Mouse (Mus musculus): ENCODE data around the gene Prss27.
"Not testable (repeated sequence)": the region's sequence is repeated elsewhere in the genome, so short reads cannot be mapped to it uniquely, and the experiment has no call there.

Gene Prss27

DNA sequence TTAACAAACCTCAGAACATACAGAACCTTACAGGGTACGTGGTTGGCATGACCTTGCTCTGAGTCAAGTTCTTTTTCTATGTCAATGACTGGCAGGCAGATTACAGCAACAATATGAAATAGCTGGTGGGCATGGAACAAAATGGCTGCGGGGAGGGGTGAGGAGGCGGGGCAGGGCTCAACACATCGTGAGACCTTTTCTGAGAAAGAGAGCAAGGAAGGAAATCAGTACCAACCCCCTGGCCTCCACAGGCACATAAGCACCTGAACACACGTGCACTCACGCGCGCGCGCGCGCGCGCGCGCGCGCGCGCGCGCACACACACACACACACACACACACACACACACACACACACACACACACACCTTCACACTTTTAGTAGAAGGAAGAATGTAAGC lies 7.4 kb upstream of the Prss27 start:
- DNase-seq (ENCODE audit: extremely low spot score, low spot score) = no peak

DNA sequence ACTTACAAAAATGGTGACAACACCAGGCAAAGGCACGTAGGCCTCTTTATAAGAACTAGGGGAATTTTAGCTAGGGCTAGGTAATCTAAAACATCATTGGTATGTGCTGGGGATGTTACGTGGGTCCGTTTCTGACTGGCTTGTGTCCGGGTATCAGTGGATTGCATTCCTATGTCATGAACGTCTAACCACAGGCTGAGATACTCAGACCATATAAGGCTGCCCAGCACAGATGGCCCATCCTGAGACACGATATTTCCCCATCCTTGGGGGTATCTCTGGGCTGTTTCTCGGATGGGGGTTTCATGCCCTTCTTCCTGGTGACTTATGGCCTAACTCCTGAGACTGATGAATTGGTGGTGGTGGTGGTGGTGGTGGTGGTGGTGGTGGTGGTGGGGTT lies 2.9 kb upstream of the Prss27 start:
- DNase-seq (ENCODE audit: extremely low spot score, low spot score) = no peak

DNA sequence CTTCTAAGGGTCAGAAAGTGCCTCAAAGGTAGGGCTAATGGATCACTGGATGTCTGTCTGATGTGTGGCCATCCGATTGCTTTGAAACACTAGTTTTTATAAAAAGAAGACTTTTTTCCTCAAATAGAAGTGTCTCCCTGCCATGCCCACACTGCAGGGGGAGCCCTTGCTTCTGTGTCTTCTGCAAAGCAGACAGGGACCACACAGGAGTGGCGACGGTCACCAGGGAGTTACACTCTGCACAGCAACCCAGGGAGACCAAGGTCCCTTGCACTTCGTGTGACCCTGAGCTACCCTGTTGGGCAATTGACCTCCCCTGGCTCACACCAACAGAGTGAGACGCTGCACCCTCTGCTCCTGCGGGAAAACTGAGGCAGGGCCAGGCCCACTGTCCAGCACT lies 990 bp upstream of the Prss27 start:
- DNase-seq (ENCODE audit: extremely low spot score, low spot score) = no peak

DNA sequence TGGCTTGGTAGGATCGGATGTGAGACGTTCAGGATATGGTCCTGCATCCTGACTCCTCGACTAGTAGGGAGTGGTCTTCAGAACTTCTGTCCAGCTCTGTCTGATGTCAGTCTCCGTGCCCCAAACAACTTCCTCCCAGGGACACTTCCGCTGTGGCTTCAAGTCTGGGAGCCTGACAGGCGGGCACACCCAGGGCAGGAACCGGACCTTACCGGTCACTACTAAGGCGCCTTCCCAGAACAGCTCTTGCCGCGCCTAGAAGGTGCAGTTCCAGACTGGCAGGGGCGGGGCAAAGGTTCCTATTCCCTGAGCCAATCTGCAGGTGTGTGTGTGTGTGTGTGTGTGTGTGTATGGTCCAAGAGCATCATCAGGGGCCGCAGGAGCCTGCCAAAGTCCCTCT lies 584 bp upstream of the Prss27 start:
- no peak for DNase-seq (ENCODE audit: extremely low spot score, low spot score)

DNA sequence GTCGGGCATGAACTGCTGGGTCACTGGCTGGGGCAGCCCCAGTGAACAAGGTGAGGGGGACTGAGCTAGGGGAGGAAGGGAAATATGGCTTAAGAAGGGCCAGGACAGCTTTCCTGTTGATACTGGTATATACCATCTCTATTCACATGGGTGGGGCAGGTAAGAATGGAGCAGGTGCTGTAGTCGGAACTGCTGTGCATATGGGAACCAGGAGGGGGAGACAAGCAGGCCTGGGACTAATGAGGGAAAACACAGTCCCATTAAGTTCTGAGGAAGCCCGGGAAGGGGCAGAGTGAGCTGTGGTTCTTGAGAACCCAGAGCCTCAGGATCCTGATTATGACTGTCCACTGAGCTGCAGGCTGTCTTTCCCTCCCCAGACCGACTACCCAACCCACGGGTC lies 6.5 kb downstream of the Prss27 start:
- no peak for DNase-seq (ENCODE audit: extremely low spot score, low spot score)

DNA sequence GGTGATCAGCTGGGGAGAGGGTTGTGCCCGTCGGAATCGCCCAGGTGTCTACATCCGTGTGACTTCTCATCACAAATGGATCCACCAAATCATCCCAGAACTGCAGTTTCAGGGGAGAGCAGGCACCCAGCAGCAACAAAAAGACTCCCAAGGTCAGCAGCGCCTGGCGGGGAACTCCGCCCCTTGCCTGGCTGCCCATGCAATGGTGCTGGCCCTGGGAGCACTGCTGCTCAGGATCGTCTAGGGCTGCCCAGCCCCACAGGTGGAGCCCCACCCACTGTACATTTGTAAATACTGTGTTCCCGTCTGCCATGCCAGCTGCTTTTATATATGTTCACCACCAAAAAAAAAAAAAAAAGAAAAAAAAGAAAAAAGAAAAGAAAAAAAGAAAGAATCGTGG lies 7.7 kb downstream of the Prss27 start:
- DNase-seq (ENCODE audit: extremely low spot score, low spot score) = no peak

DNA sequence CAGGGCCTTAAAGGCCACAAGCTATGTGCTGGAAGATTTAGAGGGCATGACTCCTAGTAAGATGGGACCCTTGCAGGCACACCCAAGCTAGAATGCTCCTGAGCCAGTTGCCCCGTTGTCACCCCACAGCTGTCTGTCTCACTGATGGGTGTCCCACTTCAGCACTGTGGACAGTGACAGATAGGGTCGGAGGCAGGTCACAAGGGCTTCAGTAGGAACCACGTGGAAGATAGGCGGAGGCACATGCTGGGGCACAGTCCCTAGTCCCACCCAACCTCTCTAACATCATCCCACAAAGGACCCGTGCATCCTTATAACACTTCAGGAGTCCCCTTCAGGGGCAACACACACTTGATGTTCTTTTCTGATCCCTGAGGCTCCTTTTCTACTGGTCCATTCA lies 8.1 kb downstream of the Prss27 start:
- no peak for DNase-seq (ENCODE audit: extremely low spot score, low spot score)

DNA sequence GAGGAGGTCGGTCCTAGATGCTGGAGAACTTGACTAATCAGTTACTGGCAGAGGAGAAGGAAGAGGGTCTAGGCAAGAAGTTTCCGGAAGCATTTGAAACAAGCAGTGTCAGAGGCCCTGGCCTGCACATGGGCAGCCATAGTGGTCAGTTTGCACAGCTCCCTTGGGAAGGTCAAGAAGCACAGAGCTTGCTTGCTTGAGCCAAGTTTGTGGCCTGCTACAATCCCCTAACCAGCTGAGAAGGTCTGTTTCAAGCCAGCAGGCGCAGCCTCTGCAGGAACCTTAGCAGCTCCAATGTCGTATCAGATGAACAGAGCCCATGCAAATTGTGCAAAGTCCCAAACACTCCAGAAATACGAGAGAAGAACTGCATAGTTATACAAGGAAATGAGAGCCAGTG lies 10.1 kb downstream of the Prss27 start:
- DNase-seq (ENCODE audit: extremely low spot score, low spot score) = no peak

DNA sequence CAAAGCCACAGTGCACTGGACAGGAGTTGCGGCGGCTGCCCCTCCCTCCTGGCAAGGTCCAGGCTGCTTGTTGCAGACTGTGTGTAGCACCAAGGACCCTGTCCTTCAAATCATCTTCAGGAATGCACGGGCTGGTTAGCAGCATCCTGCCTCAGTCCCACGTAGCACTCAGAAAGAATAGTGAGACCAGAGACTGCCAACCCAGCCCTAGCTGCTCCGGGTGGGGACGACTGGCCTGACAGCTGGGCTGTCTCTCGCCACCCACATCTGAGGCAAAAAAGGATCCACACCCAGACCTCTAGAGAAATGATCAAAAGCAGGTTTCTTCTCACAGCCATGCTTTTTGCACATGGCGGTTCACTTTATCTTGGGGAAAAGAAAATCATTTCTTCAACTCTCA lies 11.1 kb downstream of the Prss27 start:
- DNase-seq (ENCODE audit: extremely low spot score, low spot score) = no peak

DNA sequence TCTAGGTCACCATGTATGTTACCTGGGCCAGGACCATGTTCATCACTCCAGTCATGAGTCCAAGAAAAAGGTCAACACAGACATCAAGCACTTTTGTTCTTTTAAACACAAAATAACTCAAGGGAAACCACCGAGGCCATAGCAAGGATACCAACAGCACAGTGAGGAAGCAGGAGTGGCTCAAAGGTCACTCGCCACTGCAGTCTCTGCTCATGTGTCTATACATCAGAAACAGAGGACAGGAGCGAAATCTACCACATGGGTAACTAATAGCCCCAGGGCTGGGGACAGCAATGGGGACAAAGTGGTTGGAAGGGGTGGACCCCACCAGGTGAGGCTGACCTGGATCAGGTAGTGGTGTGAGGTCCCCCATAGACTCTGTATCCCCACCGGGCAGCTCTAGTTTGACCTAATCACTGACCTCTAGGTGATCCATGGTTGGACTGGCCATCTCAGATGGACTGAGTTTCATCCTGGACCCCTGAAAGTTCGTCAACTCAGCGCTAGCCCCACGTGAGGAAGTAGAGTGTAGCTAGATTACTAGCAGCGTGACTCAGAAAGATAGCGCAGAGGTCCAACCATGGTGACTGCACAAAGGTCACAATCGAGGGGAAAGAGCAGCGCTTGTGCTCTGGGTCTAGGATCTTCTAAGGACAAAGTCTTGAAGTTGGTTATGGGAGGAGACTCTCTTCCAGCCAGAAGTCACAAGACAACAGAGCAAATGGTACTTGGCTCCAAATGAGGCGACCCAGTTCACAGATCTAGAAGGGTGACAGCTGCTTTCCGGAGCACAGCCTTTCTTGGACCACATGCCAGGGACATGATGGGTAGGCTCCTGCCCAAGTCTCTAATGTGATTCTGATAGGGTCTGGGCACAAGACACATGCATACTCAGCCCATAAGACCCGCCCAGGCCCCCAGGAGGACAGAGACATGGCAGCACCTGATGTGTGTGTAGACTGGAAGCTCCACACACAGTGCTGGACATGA lies 19.0 kb downstream of the Prss27 start:
- no peak for DNase-seq (ENCODE audit: extremely low spot score, low spot score)

DNA sequence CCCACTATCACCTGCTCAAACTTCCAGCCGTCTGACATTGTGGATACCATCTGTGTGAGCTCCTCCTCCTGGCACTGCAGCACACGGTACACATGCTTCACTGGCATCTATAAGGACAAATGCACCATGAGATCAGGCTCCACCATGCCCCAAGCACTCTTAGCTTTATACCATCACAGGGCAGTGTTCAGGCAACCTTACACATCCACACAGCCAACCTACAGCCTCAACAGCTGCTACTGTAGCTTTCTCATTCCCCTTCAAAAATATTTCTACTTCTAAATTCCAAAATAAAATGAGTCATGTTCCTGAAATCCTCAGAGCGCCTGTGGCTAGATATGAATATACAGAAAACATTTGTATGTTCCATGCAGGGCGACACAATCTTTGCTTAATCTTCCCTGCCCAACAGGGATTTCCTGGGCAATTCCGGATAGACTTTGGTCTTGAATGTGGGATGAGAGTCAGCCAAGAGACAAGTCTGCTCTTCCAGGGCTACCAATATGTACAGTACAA lies 19.8 kb downstream of the Prss27 start:
- no peak for DNase-seq (ENCODE audit: extremely low spot score, low spot score)

DNA sequence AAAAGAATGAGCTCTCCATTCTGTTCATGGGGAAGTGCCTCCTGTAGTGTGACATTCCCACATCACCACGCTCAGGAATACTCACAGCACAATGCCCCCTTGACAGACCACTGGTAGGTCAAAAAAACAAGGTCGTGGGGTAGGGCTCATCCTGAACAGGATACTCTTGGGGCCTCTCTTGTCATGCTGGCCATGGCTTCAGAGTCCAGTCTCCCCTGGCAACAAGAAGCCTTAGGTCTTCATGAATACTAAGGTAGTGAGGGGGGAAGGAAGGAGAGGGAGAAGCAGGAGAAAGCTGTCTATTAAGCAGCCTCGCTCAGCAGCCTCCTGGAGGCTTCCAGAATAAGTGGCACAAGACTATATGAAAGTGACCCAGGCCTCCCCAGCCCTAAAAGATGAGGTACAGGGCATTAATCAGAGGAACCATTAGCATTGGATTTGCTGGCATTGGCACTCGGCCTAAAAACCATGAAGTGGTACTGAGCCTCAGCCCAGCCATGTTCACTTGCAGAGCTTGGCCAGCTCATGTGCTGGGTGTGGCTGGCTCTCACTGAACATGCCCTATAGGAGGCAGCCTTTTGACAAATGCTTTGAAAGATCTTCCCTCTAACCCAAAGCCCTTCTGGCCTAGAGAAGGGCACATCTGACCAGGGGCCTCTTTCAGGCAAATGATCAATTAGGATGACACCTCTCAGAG lies 24.7 kb downstream of the Prss27 start:
- DNase-seq (ENCODE audit: extremely low spot score, low spot score) = no peak

DNA sequence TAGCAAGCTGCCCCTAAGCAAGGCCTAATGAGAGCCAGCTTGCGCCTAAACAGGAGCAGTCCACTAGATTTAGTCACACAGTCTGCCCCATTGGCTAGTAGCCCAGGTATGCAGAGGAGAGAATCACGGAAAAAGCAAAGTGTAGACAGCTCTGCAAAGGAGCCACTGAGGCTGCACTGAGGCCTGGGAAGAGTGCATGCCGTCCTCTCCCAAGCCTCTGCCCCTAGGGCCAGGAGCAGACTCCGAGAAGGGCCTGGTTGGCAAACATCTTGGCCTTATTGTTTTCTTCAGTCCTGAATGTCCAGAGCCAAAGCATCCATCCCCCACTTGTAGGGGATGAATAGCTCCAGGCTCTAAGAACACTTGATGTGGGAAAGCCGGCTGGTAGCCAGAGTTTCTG lies 30.3 kb downstream of the Prss27 start:
- no peak for DNase-seq (ENCODE audit: extremely low spot score, low spot score)

DNA sequence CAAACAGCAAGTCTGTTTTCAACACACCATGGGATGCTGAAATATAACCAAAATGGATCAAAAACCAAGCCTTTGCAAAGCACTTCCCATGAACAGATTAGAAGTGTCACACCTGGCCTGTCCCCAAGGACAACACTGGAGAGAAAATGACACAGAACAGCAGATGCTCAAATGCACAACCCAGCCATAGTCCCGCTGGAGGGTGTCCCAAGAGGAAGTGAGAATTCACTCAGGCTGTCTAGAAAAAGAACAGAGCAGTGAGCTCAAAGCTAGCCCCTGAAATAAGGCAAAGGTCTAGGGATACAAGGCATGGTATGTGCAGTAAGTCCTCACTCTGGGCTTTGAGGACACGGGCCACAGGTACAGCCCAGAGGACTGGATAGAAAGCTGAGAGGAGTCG lies 31.6 kb downstream of the Prss27 start:
- no peak for DNase-seq (ENCODE audit: extremely low spot score, low spot score)

DNA sequence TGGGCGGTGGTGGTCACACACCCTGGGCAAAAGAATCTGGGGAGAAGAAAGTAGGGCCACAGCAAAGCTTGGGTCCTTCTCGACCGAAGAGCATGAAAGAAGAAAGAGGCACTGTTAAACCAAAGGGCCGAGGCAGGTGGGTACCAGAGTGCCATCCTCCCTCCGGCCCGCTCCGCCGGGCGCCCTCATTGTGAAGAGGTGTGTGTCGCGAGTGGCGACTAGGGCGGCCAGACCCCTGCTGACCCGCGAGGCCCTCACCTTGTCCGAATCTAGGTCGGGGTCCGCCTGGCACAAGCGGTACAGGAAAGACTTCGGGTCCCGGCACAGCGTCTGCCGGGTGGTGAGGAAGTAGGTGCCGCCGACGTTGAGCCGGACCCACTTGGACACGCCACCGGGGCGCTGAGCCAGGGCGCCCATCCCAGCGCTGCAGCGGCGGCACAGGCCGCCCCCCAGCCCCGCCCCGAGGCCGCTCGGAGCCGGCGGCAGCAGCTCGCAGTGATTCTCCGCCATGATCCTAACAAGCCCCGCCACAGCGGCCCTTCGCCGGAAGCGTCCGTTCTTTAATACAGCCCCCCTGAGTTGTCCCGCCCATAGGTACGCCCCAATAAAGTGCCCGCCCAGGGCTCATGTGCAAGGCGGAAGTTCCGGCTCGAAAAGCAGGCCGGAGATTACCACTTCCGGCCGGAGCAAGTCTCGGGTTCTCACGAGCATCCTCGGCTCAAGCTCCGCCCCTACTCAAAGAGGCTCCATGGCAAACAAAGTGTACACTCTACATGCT lies 35.2 kb downstream of the Prss27 start, which contains the start of gene Kctd5:
Gene Kctd5, minus strand, starts transcription at position 567 of the 778 bp plus-strand sequence.
- peak; percentile 97 for DNase-seq (ENCODE audit: extremely low spot score, low spot score)

DNA sequence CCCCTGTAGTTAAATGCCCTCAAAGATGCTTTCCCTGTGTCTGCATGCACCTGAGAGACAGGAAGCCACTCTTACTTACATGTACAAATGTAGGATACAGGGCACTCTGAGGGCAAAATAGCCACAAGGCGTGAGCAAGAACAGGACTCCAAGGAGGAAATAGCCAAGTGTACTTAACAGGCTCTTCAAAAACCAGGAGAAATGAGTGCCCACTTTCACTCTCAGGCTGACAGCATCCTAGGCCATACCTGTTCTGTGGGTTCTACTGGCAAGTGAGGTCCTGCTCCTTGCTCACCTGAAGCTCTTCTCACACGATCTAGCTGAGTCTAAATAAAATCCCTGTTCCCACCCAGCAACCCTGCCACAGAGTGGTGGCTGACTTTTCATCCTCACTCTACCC lies 39.2 kb downstream of the Prss27 start:
- no peak for DNase-seq (ENCODE audit: extremely low spot score, low spot score)

DNA sequence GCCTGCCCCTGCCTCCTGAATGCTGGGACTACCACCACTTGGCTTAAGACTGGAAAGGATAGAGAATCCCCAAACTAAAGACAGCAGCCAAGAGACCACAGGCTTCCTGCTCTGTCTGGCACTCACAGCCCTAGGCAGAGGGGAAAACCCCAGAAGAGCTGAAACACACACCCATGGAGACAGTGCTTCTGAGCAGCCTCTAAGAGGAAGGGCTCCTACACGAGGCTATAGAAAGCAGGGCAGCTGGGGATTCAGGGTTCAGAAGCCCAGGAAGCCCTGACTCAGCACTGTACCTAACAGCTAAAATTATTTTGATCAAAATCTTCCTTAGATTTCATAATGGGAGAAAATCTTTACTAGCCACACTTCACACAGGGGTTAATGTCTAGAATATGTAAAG lies 46.6 kb downstream of the Prss27 start:
- no peak for DNase-seq (ENCODE audit: extremely low spot score, low spot score)

DNA sequence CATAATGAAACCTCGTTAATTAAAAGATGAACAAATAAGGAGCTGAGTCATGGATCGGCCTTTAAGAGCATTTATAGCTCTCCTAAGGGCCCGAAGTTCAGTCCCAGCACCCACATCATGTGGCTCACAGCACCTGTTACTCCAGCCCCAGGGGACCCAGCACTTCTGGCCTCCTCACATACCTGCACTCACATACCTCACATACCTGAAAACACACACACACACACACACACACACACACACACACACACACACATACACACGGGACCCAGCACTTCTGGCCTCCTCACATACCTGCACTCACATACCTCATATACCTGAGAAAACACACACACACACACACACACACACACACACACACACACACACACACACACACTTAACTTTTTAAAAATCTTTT lies 48.5 kb downstream of the Prss27 start:
- not testable (repeated sequence) for DNase-seq (ENCODE audit: extremely low spot score, low spot score)

DNA sequence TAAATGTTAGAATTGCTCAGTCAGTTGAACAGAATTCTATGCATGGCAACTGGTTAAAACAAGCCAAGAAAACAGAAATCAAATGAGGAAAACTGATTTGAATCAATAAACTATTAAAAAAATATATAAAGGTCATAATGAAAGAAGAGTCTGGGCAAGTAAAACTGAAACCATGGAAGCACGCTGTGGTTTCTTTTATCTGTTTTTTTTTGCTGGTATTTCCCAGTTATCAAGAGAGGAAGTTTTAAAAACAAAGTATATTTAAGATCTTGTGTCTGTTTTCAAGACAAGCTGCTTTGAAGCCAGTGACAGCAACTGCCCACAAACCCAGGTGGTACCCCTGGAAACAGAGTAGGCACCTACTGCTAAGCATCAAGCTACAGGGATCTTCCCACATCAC lies 52.6 kb downstream of the Prss27 start:
- no peak for DNase-seq (ENCODE audit: extremely low spot score, low spot score)
